Mouse (Mus musculus) thymus, adult 2 months (tissue): Measurements from ENCODE around the gene Dedd2.

ENCODE experiments used
- CTCF ChIP-seq: fragments of 200-500 bp; IDR thresholded peaks from 2 replicates; pipeline ENCODE4 v1.5.1; 2012; ENCODE audit warnings: mild to moderate bottlenecking, control low read depth, low read length, moderate library complexity, borderline replicate concordance; ENCODE audit not compliant: control insufficient read depth, poor library complexity, insufficient read depth; ENCODE audit errors: extremely low read depth
- POLR2A ChIP-seq: fragments of 200-500 bp; IDR thresholded peaks from 2 replicates; pipeline ENCODE4 v1.6.1; 2012; ENCODE audit warnings: mild to moderate bottlenecking, low read length, control low read depth, moderate library complexity; ENCODE audit not compliant: control insufficient read depth, poor library complexity, insufficient read depth; ENCODE audit errors: extremely low read depth

DNA sequence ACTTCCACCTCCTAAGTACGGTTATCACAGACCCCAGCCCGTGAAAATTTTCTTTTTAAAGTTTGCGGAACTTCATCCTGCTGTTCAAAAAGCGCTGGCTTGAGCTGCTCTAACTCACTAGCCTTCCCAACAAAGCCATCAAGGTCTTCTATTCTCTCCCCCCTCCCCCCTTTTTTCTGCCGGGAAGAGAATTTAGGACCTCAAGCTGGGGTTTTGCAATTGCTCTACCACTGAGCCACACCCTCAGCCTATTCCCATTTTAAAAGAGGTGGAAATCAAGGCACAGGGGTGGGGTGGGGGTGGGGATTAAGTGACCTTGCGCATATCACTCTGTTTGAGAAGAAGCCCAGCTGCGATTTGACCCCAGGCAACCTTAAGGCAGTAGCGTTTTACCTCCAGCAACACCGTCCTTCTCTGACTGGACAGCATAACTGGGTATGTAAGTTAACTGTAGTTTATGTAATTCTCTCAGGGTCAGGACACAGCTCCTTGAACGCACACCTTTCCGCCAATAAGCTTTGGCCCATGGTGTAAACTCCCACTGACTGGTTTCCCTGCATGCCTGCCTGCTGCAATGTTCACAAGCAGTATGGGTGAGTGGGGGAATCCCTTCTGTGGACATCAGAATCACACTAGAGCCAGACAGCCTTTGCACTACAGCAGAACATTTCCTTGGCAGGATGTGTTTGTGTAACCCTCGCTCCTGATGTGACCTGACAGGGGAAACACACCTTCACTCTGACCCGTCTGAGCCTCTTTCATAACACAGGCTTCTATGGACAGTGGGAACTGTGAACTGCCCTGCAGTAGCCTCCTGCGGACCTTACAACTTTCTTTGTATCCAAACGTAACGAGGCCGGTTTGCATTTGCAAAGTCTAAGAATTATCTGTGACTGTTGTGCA is 43.8 kb upstream of the Dedd2 start:
- TF ChIP-seq CTCF: no peak
- no peak for TF ChIP-seq POLR2A
